Mouse (Mus musculus): ENCODE measurements around the gene Gm16181. TPM values are rescaled to one million over a fixed set of nuclear protein-coding genes. Genes with fewer than 3 reads are reported as not detected.

The Gm16181 gene
- polyA plus RNA-seq, 1 experiment from 2014 or later: 0.57 TPM

DNA sequence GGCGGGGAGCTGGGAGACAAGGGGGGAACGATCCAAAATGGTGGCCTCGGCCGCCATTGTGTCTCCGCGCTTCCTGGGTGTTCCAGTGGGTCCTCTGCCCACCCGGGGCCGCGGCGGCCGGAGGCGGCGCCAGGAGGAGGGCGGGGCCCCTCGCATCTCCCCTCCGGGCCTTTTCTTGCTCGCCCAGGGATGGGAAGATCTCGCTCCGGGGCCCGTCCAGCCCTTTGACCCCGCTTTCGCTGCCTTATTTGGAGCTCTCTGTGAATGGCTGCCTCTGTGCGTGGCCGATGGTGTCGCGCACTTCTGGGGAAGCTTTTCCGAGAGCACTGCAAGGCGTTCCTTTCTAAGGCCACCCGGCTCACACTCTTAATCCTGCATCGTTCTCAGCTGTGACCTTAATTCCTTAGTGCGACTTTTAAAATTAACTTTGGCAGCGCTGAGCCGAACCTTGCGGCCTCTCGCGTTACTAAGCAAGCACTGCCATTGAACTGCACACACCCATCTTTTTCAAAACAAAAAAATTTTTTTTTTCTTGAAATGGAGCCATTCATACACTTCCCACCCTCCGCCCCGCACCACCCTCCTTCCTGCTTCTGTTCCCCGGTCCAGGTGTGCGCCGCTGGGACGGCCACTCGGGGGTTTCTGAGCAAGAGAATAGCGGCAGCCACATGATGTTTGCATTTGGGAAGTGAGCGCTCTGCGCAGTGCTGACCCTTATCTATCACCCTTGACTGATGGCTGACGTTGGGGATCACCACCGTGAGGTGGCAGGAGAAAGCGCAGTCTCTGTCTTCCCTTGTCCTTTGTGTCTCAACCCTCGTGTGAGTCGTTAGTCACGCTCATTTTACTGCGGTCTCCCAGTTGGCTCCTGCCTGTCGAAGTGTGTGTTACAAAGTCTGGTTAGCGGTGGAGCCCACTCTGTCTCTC lies 21.6 kb downstream of the Gm16181 start:
- peak; percentile 55 for ATAC-seq (ENCODE audit: insufficient number of reproducible peaks, low FRiP score, low TSS enrichment, low read depth)
- Histone ChIP-seq H3K4me1 (peaks cover 50% of the 10 kb centered on the region), H3K27ac (replicated peaks) (peak overlapping the region; percentile 99), H3K27me3 (no peaks in the 10 kb centered on the region), H3K4me3 (replicated peaks) (peak overlapping the region; percentile 87), H3K9me3 (replicated peaks) (no peaks in the 10 kb centered on the region), H3K9ac (peak overlapping the region; percentile 95), H3K36me3 (peaks cover 40% of the 10 kb centered on the region), H3K4me2 (replicated peaks) (peak overlapping the region; percentile 84)
- WGBS: under 1% methylated on average over 54 of the region's 55 CpGs

DNA sequence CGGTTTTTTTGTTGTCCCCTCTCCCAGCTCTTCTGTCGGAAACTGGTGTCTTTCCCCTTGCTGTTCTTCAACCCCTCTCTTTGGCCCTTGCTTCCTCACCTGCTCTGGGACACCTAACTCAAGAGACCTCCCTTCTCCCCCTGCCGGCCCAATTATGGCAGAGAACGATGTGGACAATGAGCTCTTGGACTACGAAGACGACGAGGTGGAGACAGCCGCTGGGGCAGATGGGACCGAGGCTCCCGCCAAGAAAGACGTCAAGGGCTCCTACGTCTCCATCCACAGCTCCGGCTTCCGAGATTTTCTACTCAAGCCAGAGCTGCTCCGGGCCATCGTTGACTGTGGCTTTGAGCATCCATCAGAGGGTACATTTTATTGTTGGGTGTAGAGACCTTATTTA lies 22.5 kb downstream of the Gm16181 start:
- Histone ChIP-seq H3K4me1 (peaks cover 53% of the 10 kb centered on the region), H3K9me3 (replicated peaks) (no peaks in the 10 kb centered on the region), H3K4me2 (replicated peaks) (peak overlapping the region; percentile 84), H3K4me3 (replicated peaks) (peak overlapping the region; percentile 87), H3K9ac (peak overlapping the region; percentile 95), H3K36me3 (peaks cover 46% of the 10 kb centered on the region), H3K27ac (replicated peaks) (peak overlapping the region; percentile 99), H3K27me3 (no peaks in the 10 kb centered on the region)
- WGBS: 2% methylated on average over 16 of the region's 16 CpGs
- ATAC-seq (ENCODE audit: insufficient number of reproducible peaks, low FRiP score, low TSS enrichment, low read depth): no peak

DNA sequence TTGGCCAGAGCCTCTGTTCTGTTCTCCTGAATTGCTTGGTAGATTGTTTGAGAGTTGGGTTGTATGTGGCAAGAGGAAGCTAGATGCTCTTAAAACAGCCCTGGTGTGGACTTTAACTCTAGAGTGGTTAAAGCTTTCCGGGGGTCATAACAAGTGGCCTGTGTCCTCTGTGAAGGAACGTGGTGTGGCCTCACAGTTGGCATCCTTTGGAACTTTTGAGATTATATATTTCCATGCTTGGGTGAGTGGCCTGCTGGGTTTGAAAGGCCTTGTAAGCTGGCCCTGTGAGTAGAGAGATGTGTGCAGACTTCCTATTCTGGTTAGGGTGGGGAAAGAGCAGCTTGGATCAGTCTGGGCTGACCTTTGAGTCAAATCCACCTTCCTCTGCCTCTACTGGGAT lies 24.4 kb downstream of the Gm16181 start:
- ATAC-seq (ENCODE audit: insufficient number of reproducible peaks, low FRiP score, low TSS enrichment, low read depth): no peak
- WGBS: 80% methylated on average over 2 of the region's 2 CpGs
- Histone ChIP-seq H3K9me3 (replicated peaks) (no peaks in the 10 kb centered on the region), H3K4me1 (peaks cover 53% of the 10 kb centered on the region), H3K27me3 (no peaks in the 10 kb centered on the region), H3K4me3 (replicated peaks) (peak overlapping the region; percentile 87), H3K36me3 (peaks cover 65% of the 10 kb centered on the region), H3K27ac (replicated peaks) (no peak overlapping the region), H3K9ac (no peak overlapping the region), H3K4me2 (replicated peaks) (peak overlapping the region; percentile 84; the same call in 1 of the 2 replicates)

DNA sequence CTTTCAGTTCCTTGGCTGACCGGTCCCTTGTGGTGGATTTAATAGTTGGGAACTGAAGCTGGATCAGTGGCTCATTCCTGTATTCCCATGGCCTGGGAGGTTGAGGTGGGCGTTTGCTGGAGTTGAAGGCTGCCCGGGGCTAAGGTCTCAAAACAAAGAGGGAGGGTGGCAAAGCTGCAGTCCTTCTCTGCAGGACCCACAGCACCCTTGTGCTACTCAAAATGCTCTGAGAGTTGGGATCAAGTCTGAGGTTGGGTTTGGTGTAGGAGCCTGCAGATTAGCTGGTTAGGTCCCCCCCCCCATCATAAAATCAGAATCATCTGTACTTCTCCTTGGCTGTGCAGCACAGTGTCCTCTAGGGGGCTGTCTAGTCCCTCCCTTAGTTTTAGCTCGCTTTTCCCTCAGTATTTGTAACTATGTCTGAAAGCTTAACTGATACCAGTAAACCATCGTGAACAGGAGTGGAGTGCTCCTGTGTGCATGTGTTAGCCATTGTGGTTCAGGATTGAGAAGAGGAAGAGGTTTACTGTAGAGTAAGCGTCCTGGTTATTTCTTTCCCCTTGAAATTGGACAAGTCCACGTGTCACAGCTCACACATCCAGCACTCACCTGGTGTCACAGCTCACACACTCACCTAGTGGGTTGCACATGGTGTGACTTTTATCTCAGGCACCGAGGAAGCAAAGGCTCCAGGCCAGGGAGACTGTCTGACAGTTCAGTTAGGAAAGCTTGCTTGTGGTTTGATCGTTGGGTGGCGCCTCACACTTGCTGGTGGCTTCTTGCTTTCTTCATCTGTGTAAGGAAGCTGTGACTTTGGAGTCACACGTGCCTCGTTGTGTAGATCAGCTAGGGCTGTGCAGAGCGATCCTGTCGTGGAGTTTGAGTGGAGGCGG lies 25.3 kb downstream of the Gm16181 start:
- ATAC-seq (ENCODE audit: insufficient number of reproducible peaks, low FRiP score, low TSS enrichment, low read depth): no peak
- Histone ChIP-seq H3K36me3 (peaks cover 75% of the 10 kb centered on the region), H3K4me1 (peaks cover 44% of the 10 kb centered on the region), H3K4me2 (replicated peaks) (no peak overlapping the region), H3K27ac (replicated peaks) (no peak overlapping the region), H3K27me3 (no peaks in the 10 kb centered on the region), H3K4me3 (replicated peaks) (peak overlapping the region; percentile 1; the same call in 1 of the 2 replicates), H3K9me3 (replicated peaks) (no peaks in the 10 kb centered on the region), H3K9ac (no peak overlapping the region)
- 75% methylated on average over 15 of the region's 15 CpGs for WGBS

DNA sequence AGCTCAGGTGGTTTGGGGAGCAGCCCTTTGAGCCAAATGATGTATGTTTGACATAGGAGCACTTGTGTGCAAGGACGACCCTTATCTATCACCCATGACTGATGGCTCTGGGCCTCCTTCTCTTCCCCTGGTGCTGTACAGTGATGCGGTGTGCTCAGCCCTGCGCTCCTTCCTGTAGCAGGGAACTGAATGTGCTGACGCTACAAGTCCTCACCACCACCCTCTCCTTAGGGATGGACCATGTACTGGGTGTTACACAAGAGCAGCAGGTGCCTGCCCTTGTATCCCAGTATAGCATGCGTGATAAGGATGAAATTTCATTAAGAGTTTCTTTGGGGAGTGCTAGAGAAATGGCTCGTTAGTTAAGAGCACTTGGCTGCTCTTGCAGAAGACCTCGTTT lies 26.5 kb downstream of the Gm16181 start:
- Histone ChIP-seq H3K4me3 (replicated peaks) (no peak overlapping the region), H3K4me1 (peaks cover 43% of the 10 kb centered on the region), H3K9me3 (replicated peaks) (no peaks in the 10 kb centered on the region), H3K27ac (replicated peaks) (no peak overlapping the region), H3K9ac (no peak overlapping the region), H3K27me3 (no peaks in the 10 kb centered on the region), H3K4me2 (replicated peaks) (no peak overlapping the region), H3K36me3 (peaks cover 83% of the 10 kb centered on the region)
- WGBS: 83% methylated on average over 7 of the region's 7 CpGs
- no peak for ATAC-seq (ENCODE audit: insufficient number of reproducible peaks, low FRiP score, low TSS enrichment, low read depth)

DNA sequence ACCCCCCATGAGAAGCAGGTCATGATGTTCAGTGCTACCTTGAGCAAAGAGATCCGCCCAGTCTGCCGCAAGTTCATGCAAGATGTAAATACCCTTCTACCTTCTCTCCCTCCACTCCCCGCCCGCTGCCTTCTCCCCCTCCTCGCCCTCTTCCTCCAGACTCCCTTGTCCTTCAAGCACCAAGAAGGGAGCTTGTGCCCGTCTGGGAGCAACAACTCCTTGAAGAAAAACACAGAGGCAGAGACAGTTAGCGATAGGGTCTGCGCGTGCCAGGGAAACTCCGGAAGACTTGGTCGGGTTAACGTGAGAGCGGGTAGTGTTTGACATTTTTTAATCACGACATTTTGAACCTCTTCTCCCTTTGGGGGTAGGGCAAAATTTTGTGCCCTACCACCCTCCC lies 28.4 kb downstream of the Gm16181 start:
- Histone ChIP-seq H3K9ac (no peak overlapping the region), H3K4me1 (peaks cover 33% of the 10 kb centered on the region), H3K4me3 (replicated peaks) (no peak overlapping the region), H3K27me3 (no peaks in the 10 kb centered on the region), H3K9me3 (replicated peaks) (no peaks in the 10 kb centered on the region), H3K36me3 (peaks cover 96% of the 10 kb centered on the region), H3K27ac (replicated peaks) (no peak overlapping the region), H3K4me2 (replicated peaks) (no peak overlapping the region)
- ATAC-seq (ENCODE audit: insufficient number of reproducible peaks, low FRiP score, low TSS enrichment, low read depth): no peak
- 86% methylated on average over 14 of the region's 14 CpGs for WGBS

DNA sequence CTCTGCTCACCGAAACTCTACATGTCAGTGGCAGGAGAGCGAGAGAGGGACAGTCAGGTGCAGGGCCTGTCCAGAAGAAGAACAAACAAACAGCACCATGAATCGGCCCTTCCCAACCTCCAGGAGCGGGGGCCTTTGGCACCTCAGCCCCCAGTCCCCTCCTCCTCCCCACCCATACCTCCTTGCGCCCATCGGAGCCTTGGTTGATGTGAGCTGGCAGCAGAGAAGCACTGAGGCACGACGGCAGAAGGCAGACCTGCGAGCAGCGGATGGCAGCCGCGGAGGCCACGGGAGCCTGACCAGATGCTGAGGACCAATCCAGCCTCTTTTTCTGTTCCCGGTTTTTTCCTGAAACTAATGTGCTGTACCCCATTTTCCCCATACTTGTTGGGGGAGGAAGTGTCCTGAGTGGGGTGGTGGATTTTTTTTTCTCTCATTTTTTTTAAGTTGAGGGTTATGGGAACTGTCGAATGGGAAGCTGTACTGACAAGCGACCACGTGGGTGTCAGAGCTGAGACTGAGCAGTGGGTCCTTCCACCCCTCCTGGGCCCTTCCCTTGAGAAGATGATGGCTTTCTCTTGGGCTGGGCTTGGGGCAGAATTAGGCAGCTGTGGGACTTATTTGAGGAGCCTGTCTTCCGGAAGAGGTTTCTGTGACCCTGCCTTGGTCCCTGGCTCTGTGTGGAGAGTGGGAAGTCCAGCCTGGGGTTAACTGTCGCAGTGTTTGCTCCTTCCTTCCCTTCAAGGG lies 29.0 kb downstream of the Gm16181 start:
- H3K4me1 ChIP-seq: peaks cover 27% of the 10 kb centered on the region
- H3K4me3 ChIP-seq (replicated peaks): no peak overlapping the region
- H3K9ac ChIP-seq: no peak overlapping the region
- 86% methylated on average over 19 of the region's 19 CpGs for WGBS
- no peaks in the 10 kb centered on the region for H3K9me3 ChIP-seq (replicated peaks)
- ATAC-seq (ENCODE audit: insufficient number of reproducible peaks, low FRiP score, low TSS enrichment, low read depth): no peak
- no peak overlapping the region for H3K27ac ChIP-seq (replicated peaks)
- no peak overlapping the region for H3K4me2 ChIP-seq (replicated peaks)
- H3K27me3 ChIP-seq: no peaks in the 10 kb centered on the region
- H3K36me3 ChIP-seq: peaks cover 96% of the 10 kb centered on the region

DNA sequence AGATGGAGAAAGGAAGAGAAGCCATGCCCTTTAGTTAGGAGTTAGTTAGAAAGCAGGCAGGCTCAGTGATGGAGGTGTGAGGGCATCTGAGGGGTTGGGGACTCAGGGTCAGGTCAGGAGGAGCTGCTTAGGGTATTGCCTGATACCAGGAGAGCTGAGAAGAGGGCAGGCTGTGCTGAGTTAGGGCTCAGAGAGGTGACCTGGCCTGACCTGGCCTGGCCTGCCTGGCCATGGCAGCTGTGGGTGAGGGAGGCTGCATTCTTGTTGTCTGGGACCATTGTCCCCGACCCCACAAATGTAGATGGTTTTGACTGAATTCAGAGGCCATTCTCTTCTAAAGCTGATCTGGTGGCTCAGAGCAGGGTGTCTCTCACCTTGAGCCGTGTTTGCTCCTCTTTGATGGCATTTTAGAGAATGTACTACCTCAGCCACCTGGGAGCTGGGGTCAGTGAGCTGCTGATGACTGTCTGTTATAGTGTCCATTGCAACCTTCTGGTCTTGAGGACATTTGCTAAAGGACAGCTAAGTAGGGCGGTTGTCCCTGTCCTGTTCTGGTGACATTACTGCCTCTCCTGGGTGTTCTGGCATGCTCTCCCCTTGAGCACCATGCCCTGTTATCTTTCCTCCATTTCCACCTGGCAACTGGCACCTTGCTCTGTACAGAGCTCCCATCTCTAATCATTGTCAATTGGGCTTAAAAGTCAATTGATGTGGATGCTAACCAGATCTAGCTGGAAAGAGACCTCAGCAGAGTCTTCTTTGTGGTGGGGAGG lies 29.9 kb downstream of the Gm16181 start:
- Histone ChIP-seq H3K9me3 (replicated peaks) (no peaks in the 10 kb centered on the region), H3K27ac (replicated peaks) (no peak overlapping the region), H3K4me2 (replicated peaks) (no peak overlapping the region), H3K27me3 (no peaks in the 10 kb centered on the region), H3K36me3 (peaks cover 87% of the 10 kb centered on the region), H3K4me3 (replicated peaks) (no peak overlapping the region), H3K9ac (no peak overlapping the region), H3K4me1 (peaks cover 19% of the 10 kb centered on the region)
- no peak for ATAC-seq (ENCODE audit: insufficient number of reproducible peaks, low FRiP score, low TSS enrichment, low read depth)
- 89% methylated on average over 3 of the region's 3 CpGs for WGBS

DNA sequence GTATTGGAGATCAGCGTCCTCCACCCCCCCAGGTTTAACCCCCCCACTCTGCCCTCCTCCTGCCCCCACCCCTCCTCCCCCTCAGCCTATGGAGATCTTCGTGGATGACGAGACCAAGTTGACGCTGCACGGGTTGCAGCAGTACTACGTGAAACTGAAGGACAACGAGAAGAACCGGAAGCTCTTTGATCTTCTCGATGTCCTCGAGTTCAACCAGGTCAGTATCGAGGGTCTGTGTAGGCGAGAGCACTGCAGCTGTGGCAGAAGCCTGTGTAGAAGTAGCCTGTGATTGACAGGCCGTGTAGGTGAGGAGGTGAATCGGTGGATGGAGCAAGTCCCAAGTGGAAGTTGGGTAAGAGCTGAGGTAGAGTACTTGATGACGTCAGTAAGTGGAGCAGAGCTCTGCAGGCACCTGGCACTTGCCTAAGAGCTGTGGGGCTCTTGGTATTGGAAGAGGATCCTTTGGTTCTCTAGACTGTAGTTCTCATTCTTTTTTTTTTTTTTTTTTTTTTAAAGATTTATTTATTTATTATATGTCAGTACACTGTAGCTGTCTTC lies 30.6 kb downstream of the Gm16181 start:
- no peak overlapping the region for H3K27ac ChIP-seq (replicated peaks)
- H3K4me2 ChIP-seq (replicated peaks): no peak overlapping the region
- no peak overlapping the region for H3K9ac ChIP-seq
- H3K4me1 ChIP-seq: peaks cover 12% of the 10 kb centered on the region
- no peaks in the 10 kb centered on the region for H3K27me3 ChIP-seq
- 76% methylated on average over 15 of the region's 15 CpGs for WGBS
- H3K4me3 ChIP-seq (replicated peaks): no peak overlapping the region
- peaks cover 80% of the 10 kb centered on the region for H3K36me3 ChIP-seq
- ATAC-seq (ENCODE audit: insufficient number of reproducible peaks, low FRiP score, low TSS enrichment, low read depth): no peak
- H3K9me3 ChIP-seq (replicated peaks): no peaks in the 10 kb centered on the region

DNA sequence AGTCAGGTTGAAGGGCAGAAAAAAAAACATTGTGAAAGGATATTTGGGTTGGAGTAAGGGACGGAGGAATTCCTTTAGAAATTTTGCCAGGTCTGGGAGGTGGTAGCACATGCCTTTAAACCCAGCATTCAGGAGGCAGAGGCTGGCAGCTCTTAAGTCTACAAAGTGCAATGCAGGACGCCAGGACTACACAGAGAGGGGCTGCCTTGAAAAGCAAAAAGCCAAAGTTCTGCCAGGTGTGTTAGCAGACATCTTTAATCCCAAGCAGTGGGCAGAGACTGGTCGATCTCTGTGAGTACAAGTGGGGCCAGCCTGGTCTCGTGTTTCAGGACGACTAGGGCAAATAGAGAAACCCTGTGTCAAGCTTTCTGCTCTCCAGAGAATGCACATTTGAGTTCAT lies 31.3 kb downstream of the Gm16181 start:
- no peak overlapping the region; the same call in 1 of the 2 replicates for H3K27ac ChIP-seq (replicated peaks)
- no peak overlapping the region for H3K4me2 ChIP-seq (replicated peaks)
- 73% methylated on average over 5 of the region's 5 CpGs for WGBS
- no peak overlapping the region for H3K4me3 ChIP-seq (replicated peaks)
- no peaks in the 10 kb centered on the region for H3K9me3 ChIP-seq (replicated peaks)
- no peak overlapping the region for H3K9ac ChIP-seq
- H3K4me1 ChIP-seq: 0 out of 2 replicates have a peak, but pooled peaks cover 5% of the 10 kb centered on the region
- ATAC-seq (ENCODE audit: insufficient number of reproducible peaks, low FRiP score, low TSS enrichment, low read depth): no peak
- H3K36me3 ChIP-seq: peaks cover 73% of the 10 kb centered on the region
- no peaks in the 10 kb centered on the region for H3K27me3 ChIP-seq
